Mouse (Mus musculus) induced T-regulatory cell, adult 2 months (primary cell): ENCODE data around the gene Prkg1.

Experiments used
- DNase-seq: peaks from one replicate; pipeline ENCODE4 v3.0.0-alpha.2; 2012; ENCODE audit warnings: low read depth

The Prkg1 gene

GRCm38 (mm10) chr19:31040948-31041847 is 723.6 kb downstream of the Prkg1 start:
- DNase-seq = no peak

- DNase-seq = no peak
These were observed 725.9 kb downstream of the Prkg1 start for GRCm38 (mm10) chr19:31038951-31039350.

- no peak for DNase-seq
These were observed 733.2 kb downstream of the Prkg1 start for GRCm38 (mm10) chr19:31031596-31031995.

- DNase-seq = no peak
These were observed 738.0 kb downstream of the Prkg1 start for GRCm38 (mm10) chr19:31026797-31027196.

DNA sequence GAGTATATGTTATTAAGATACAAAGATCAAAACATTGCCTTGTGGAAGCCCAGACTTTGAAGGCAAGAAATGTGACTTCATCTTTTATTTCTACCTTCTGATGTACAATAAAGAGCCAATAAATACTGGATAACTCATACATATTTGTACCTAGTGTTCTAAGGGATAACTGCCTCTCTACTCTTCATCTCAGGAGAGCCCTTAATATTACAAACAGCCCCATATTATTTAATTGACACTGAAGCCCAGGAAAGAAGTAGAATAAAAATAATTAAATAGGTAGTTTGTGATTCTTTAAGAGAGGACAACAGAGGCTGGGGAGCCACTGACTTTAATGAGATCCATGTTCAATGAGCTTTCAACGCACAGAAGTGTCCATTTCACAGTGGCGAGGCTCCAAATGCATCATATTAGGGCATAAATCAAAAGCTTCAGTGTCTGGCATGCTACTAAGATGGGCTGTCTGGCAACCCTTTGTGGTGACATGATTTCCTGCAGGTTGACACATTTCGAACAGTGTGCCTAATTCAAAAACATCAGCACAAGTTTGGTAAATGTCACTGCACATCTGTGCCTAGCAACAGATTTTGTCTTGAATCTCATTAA is 753.2 kb downstream of the Prkg1 start:
- no peak for DNase-seq

- DNase-seq = no peak
These were observed 766.3 kb downstream of the Prkg1 start for GRCm38 (mm10) chr19:30998572-30998971.

DNA sequence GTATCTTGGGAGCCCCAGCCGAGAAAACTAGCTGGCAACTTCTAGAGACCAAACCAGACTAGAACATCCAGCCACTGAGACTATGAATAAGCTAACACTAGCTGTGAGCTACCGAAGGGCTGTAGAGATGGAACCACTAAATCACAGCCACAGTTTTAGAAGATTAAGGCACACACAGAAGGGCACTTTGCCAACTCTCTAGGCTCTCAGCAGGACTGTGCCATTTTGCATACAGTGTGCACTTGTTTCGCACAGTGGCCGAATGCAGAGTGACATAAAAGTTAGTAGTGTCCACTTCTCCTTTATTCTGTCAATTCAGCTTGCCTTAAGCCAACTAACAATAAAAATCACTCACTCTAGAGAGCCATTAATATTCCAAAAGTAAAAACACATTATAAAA is 774.4 kb downstream of the Prkg1 start:
- DNase-seq = no peak

GRCm38 (mm10) chr19:30982436-30982835 is 782.4 kb downstream of the Prkg1 start:
- no peak for DNase-seq

DNA sequence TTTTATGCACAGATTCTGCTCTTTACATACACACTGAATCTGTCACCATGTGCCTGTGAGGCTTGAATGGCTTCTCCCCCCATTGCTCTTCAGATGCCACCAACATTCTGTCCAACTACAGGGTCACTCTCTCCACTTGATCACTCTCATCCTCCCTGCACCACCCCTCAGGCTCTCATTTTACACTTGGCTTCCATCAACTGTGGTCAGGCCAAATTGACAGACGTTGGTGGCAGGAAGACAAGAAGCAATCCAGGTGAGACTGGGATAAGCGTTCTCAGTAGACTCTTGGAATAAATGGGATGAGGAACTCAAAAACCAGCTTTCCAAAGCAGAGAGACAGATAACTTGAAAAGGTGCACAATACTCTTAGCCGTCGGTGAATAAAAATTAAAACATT is 786.7 kb downstream of the Prkg1 start:
- no peak for DNase-seq

- no peak for DNase-seq
These were observed 814.2 kb downstream of the Prkg1 start for GRCm38 (mm10) chr19:30950610-30951009.

DNA sequence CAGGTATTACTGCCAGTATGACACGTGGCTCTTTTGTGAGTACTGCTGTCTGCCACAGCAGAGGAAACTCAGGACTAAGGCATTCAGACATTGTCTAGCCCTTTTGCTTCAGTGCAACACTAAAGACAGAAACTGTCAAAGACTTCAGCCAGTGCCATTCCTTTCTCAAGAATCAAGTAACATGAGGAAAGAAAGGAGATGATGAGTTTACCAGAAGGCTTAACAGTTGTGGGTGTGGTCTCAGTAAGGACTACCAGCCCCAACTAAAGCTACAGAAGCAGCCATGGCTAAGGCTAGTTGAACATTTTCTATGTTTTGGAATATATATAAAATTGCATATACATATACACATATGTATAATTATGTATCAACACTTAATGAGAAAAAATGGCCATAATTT is 816.6 kb downstream of the Prkg1 start:
- no peak for DNase-seq

GRCm38 (mm10) chr19:30942369-30942992 is 822.4 kb downstream of the Prkg1 start:
- DNase-seq = no peak

DNA sequence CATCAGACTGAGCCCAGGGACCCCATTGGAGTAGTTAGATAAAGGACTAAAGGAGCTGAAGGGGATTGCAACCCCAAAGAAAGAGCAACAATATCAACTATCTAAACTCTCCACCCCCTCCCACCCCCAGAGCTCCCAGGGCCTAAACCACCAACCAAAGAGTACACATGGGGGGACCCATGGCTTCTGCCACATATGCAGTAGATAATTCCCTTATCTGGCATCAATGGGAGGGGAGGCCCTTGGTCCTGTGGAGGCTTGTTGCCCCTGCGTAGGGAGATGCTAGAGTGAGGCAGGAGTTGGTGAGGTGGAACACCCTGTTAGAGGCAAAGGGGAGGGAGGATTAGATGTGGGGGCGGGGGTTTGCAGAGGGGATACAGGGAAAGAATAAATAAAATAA is 826.8 kb downstream of the Prkg1 start:
- DNase-seq = no peak

- DNase-seq = no peak
These were observed 833.2 kb downstream of the Prkg1 start for GRCm38 (mm10) chr19:30931469-30932192.

DNA sequence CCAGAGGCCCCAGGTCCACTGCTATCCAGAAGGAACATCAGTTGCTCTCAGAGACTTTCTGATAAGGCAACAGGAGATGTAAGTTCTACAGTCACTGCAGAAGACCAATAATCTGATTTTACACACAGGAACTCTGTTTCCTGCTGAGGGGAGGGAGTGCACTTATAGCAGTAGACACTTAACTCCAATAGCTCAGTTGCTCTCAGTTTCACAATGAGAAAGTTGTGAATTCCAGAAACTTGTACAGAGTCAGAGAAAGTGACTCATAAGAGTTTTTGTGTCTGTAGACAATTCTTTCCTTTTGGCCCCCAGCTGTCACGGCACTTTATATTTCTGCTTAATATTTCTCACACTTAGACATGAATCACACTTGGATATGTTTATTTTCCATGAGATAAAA is 840.8 kb downstream of the Prkg1 start:
- DNase-seq = peak; percentile 31

GRCm38 (mm10) chr19:30902290-30902689 is 862.5 kb downstream of the Prkg1 start:
- DNase-seq = no peak

DNA sequence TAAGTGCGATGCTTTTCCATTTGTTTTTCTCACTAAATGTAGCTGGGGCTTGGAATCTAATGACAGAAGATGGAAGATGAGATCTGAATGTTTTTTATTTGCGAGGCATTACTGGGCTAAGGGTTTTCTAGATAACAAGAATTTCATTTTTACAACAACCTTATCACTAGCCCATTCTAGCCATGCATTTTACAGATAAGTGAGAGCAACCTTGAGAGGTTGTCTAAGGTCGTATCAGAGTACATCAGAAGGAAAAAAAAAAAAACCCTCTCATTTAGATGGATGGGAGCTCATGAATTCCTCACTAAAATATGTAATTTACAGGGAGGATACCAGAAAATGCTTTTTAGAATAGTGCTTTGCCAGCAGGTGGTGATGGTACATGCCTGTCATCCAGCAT is 863.8 kb downstream of the Prkg1 start:
- DNase-seq = no peak

DNA sequence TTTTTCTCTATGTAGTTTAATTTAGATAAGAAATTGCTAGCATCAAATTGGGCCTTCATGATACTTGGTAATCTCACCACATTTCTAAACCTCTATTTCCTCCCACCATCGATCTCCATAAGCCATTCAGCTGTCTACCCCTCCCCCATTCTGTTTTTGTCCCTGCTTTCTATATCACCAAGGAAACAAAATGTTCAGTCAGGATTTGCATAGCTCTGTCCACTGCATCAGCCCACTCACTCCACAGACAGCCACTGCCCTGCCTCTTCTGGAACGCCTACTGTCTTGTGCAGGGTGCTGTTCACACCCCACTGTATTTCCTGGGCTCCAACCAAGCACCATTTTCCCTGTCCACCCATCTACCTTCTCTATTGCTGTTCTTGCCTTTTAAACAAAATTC is 874.5 kb downstream of the Prkg1 start:
- DNase-seq = no peak

GRCm38 (mm10) chr19:30889851-30890250 is 875.0 kb downstream of the Prkg1 start:
- DNase-seq = no peak

- DNase-seq = no peak
These were observed 903.4 kb downstream of the Prkg1 start for GRCm38 (mm10) chr19:30861441-30861840.

DNA sequence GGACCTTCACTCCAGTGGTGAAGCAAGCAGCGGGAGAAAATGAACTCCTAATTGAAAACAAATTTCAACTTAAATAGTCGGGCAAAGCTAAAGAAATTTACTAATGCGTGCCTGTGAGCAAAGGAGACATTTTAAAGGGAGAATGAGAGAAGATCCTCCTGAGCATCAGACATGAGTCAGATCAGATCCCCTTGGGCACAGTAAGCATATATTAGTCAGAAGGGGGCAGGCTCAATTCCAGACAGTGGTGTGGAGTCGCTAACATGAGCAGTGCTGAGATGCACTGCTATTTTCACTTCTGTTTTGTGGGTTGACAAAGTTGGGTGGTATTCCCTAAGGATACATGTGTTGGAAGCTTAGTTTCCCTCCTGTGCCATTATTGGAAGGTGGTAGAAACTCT is 913.8 kb downstream of the Prkg1 start:
- no peak for DNase-seq

DNA sequence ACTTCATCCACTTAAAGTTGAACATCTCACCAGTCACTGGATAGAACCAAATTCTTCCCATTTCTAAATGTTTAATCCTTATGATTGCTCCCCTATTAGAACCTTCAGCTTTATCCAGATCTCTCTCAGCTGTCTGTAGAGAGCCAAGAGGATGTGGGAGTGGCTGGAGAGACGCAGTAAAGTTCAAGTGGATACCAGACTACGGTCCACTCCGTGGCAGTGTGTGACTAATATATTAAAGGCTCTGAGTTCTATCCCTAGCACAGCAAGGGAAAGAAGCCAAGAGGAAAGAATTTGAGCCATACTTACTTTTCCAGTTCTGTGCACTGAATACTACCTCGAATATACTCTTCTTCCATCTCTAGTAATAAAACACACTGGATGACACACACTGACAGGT is 919.9 kb downstream of the Prkg1 start:
- no peak for DNase-seq
